Mouse (Mus musculus) heart, postnatal 14 days (tissue): ENCODE measurements around the gene Arhgap24. TPM values are rescaled to one million over a fixed set of nuclear protein-coding genes. Genes with fewer than 3 reads are reported as not detected.
A peak's percentile ranks its signal among the peaks of the same experiment; 100 is the strongest.
"Not testable (repeated sequence)": the region's sequence is repeated elsewhere in the genome, so short reads cannot be mapped to it uniquely, and the experiment has no call there.

Experiments
- DNase-seq, 2 experiments: peaks; one replicate each; pipeline ENCODE4 v3.0.0; 2021 to 2022
- intact Hi-C: fragments of 180-260 bp; cut with DNase I; formaldehyde crosslinking; loops from one replicate; pipeline ENCODE4 v1.15.1; 2025
- total RNA-seq, 2 experiments: library from RNA; stranded (reverse); gene quantifications; 2 replicates each; pipeline ENCODE4 v1.2.3; 2021

The Arhgap24 gene
- total RNA-seq, 2 experiments from 2014 or later = 12.7 to 16.6 TPM

DNA sequence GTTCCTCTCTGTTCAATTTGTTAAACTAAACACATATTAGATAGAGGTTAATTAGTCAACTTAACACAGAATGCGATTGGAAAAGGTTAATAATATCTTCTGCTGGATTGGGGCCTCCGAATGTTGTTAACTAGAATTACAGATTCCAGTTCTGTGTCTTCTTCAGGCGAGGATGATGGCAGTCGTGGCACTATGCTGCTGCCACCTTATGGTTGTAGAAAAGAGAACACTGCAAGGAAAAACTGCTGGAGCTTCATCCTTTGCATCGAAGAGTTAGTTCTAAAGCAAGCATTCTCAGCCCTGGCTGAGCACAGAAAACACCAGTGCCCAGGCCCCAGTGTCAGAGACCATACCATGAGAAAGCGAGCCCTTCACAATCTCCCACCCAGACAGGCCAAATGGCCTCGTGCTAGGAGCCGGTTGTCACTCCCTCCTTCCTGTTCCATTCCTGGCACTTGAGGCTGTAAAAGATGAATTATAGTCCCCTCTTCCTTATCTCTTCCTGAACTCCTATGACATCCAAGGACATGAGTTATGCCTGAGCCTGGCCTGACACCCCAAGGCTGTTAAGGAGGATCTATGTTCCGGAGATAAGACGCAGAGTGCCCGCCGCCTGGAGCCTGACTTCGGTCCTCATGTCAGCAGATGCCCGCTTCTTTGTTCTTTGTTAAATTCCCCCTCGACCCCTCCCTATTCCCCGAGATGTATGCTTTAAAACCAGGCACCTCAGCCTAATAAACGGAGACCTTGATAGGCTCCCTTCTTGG lies 462.9 kb downstream of the Arhgap24 start:
- DNase-seq, intact Hi-C loops: not testable (repeated sequence)

DNA sequence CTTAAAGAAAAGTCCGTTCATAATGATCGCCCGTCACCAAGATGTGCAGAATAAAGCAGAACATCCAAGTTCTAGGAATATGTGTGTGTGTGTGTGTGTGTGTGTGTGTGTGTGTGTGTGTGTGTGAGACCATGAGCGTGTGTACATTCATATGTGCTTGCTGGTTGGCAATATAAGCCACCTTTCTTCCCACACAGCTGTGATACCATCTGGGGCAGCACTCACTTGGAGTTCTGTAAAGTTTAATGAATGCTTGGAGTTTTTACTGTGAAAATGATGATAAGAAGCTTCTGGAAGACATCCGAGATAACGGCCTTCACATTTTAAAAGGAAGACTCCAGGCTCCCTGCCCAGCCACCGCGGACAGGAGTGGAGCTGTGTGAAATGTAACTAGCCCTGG lies 465.4 kb downstream of the Arhgap24 start:
- intact Hi-C loops = no loop called here
- DNase-seq = no peak

- peak; percentile 7 to 26 for DNase-seq
- intact Hi-C loops = no loop called here
Observed at GRCm38 (mm10) chr5:102947061-102947711, 466.0 kb downstream of the Arhgap24 start.
